Mouse (Mus musculus): ENCODE results near the gene Polr2c.
"Not testable (repeated sequence)": the region's sequence is repeated elsewhere in the genome, so short reads cannot be mapped to it uniquely, and the experiment has no call there.

Polr2c gene

GRCm38 (mm10) chr8:94837662-94838574 lies 19.3 kb upstream of the Polr2c start, which contains the start of the genes Coq9 and Ciapin1:
Coq9 (plus strand) TSS chr8:94838321.
Ciapin1 (minus strand) TSS chr8:94838358.
- in situ Hi-C loops (cut with MboI; ENCODE audit: low sequenced_read_pairs): no loop called here

- in situ Hi-C loops (cut with MboI; ENCODE audit: low sequenced_read_pairs): no loop called here
Observed at GRCm38 (mm10) chr8:94838600-94838999, 18.6 kb upstream of the Polr2c start.

DNA sequence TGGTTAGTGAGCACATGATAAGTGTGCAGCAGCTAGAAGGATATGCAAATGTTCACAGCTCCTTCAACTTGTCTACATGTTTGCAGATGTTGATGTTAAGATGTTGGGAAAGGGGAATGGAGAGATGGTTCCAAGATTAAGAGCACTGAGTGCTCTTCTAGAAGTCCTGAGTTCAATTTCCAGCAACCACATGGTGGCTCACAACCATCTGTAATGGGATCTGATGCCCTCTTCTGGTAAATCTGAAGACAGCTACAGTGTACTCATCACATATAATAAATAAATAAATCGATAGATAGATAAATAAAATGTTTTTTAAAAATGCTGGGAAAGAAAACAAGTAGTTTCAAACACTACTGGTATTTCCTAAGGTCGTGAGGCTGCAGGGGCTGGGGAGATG lies 16.1 kb upstream of the Polr2c start:
- in situ Hi-C loops (cut with MboI; ENCODE audit: low sequenced_read_pairs): no loop called here

DNA sequence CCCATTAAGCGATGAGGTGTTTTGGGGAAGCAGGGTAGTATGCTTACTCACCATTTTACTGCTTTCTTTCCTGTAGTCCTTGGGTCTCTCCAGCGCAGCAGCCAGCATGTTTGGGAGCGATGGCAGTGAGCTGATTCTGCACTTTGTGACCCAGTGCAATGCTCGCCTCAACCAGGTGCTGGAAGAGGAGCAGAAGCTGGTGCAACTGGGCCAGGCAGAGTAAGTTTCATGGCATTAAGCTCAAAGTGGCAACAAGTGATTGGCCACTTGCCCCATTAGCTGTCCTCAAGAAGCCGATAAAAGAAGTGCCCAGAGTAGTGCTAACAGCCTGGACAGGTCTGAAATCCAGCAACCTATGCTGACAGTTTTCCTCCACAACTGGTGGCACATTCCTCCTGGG lies 7.2 kb upstream of the Polr2c start:
- in situ Hi-C loops (cut with MboI; ENCODE audit: low sequenced_read_pairs): no loop called here

DNA sequence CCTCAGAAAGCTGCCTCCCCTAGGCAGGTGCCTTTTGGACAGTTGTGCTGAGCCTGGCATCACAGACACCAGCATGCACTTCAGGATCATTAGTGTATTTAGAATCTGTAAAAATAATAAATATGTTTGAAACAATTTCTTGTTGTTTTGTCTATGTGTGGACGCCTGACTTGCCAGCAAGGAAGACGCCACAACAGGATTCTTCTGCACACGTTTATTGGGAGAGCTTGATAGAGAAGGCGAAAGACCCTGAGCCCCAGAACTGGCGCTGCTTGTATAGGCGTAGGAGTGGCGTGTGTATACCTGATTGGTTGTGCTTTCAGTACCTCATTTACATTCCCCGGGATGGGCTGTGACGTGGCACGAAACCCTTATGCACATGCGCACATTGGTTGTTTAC lies 2.5 kb upstream of the Polr2c start:
- in situ Hi-C loops (cut with MboI; ENCODE audit: low sequenced_read_pairs): not testable (repeated sequence)

- in situ Hi-C loops (cut with MboI; ENCODE audit: low sequenced_read_pairs): no loop called here
Observed at GRCm38 (mm10) chr8:94857011-94857345, 272 bp upstream of the Polr2c start.

DNA sequence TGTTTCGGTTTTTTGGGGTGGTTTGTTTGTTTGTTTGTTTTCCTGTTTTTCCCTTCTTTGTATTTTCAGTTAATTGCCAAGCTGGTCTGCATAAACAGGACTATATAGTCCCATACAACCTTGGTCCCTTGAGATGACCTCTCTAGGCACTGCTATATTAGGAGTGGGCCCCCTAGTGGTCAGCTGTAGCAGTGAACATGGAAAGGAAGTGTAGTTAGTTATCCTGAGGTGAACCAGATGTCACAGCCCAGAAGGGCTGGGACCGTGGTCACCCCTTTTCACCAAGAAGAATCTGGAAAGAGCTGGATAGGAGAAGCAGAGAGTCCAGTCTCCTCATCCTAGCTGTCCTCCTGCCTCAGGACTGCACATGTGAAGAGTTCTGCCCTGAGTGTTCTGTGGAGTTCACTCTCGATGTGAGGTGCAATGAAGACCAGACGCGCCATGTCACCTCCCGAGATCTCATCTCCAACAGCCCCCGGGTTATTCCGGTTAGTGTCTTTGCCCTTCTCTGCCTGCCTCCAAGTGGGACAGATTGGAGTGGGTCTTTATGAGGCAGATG lies 4.2 kb downstream of the Polr2c start:
- in situ Hi-C loops (cut with MboI; ENCODE audit: low sequenced_read_pairs): no loop called here

DNA sequence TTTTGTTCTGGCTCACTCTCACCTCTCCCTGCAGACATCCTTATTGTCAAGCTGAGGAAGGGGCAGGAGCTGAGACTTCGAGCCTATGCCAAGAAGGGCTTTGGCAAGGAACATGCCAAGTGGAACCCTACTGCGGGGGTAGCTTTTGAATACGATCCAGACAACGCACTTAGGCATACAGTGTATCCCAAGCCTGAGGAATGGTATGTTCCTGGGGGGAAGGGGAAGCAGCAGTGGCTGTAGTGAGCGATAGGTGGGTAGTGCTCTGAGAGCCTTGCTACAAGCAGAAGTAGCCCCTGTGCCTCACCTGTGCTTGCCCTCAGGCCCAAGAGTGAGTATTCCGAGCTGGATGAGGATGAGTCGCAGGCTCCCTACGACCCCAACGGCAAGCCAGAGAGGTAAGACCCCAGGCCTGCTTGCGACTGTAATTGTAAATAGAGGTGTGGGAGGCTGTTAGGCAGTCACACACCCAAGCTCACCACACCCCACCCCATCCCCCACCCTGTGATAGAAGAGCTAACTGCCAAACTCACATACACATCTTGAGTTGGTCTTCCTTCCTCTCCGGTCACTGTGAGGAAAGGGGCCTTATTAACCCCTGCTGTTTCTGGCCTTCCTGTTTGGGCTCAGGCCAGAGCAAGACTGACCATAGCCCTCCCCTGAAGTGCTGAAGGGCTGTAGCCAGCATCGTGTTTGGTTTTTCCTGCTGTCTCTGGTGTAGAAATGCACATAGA lies 5.4 kb downstream of the Polr2c start:
- in situ Hi-C loops (cut with MboI; ENCODE audit: low sequenced_read_pairs): no loop called here

- in situ Hi-C loops (cut with MboI; ENCODE audit: low sequenced_read_pairs): no loop called here
Observed at GRCm38 (mm10) chr8:94863897-94864673, 6.8 kb downstream of the Polr2c start.

DNA sequence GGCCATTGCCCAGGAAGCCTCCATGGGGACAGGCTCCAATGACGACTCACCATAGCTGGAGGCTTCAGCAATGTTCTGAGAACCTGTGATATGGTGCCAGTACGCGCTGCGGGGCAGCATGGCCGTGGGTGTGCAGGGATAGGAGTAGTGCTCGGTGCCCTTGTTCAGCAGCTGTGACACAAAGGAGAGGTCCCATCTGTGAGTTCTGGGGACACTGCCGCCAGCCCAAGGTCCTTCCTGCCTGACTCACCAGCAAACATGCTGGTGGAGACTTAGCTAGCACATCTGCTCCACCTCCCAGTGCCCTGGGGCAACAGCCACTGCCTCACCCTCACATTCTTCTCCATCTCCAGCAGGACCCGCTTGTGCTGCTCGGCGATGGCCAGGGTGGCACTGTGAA lies 8.0 kb downstream of the Polr2c start:
- in situ Hi-C loops (cut with MboI; ENCODE audit: low sequenced_read_pairs): no loop called here

DNA sequence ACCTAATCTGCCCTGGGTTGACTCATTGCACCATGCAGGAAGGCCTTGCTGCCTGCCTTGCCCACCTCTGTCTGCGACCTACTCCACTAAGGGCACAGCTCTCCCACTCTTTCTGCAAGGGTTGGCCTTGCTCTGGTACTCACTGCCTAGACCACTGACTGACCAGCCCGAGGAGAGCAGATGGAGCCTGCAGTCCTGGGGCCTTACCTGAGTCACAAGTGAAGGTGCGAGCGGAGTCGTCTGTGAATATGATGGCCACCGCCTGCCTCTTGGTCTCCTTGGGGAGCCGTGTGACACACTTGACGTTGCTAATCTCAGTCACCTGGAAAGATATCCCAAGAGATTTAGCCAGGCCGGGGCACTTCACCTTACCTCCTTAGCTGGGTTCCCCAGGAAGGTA lies 9.7 kb downstream of the Polr2c start:
- in situ Hi-C loops (cut with MboI; ENCODE audit: low sequenced_read_pairs): no loop called here

DNA sequence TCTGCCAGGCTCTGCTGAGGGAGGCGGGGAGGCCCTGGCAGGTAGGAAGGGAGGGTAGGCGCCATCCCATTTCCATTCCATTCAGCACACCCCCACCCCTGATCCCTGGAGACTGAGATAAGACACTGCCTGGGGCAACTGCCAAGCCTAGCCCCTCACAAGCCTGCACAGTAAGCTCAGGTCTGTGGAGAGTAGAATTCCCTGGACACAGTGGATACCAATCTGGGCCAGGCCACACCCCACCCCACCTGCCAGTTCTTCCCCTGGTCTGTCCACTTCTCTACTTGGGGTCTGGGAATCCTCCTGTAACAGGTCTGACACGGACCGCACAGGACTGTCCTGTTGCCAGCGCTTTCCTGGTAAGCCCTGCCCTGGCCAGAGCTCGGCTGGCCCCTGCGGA lies 11.9 kb downstream of the Polr2c start:
- in situ Hi-C loops (cut with MboI; ENCODE audit: low sequenced_read_pairs): no loop called here

- in situ Hi-C loops (cut with MboI; ENCODE audit: low sequenced_read_pairs): no loop called here
Observed at GRCm38 (mm10) chr8:94870003-94870402, 12.8 kb downstream of the Polr2c start.

- in situ Hi-C loops (cut with MboI; ENCODE audit: low sequenced_read_pairs): no loop called here
Observed at GRCm38 (mm10) chr8:94870474-94871107, 13.3 kb downstream of the Polr2c start.

GRCm38 (mm10) chr8:94871108-94871894 lies 14.1 kb downstream of the Polr2c start:
- in situ Hi-C loops (cut with MboI; ENCODE audit: low sequenced_read_pairs): no loop called here

- in situ Hi-C loops (cut with MboI; ENCODE audit: low sequenced_read_pairs): no loop called here
Observed at GRCm38 (mm10) chr8:94872156-94872555, 14.9 kb downstream of the Polr2c start.

DNA sequence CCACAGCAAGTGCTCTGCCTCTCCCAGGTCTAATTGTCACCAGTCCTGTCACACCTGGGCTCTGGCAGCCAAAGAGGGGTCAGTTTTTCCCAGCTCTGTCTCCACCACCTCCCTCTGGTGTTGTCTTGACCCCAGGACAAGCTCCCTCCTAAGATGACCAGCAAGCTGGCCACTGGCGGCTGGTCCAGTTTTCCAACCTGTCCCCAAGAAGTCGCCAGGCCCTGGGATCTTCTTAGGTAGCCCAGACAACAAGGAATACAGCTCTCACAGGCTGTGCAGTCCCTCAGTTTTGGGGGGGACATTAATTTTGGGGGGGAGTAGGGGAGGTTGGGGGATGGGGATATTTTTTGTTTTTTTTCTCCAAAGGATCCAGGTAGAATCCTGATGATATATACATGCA lies 15.3 kb downstream of the Polr2c start:
- in situ Hi-C loops (cut with MboI; ENCODE audit: low sequenced_read_pairs): no loop called here

DNA sequence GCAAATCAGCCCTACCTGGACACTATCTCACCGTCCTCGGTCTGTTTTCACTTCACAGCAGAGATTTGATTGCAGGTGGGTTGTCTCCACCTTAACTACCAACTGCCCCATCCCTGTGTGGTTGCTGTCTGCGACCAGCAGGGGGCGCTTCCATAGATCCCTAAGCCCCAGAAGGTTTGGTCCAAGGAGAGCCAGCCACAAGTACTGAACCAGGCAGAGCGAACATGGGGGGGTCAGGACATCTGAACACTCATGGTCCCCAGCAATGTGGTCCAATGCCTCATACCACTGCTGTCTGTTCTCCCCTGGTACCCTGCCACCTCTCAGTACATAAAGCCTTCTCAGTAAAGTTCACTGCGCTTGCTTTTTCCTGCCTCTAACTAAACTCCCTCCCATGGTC lies 17.1 kb downstream of the Polr2c start:
- in situ Hi-C loops (cut with MboI; ENCODE audit: low sequenced_read_pairs): no loop called here

GRCm38 (mm10) chr8:94875096-94875870 lies 18.0 kb downstream of the Polr2c start:
- in situ Hi-C loops (cut with MboI; ENCODE audit: low sequenced_read_pairs): no loop called here

All from CH12F3 (cell line).